Mouse (Mus musculus) gastrocnemius, postnatal 10 days (tissue): ENCODE results near the gene Ddah1. TPM values are rescaled to one million over a fixed set of nuclear protein-coding genes. Genes with fewer than 3 reads are reported as not detected.

Experiments
- DNase-seq: peaks from one replicate; pipeline ENCODE4 v3.0.0; 2021; ENCODE audit warnings: mixed read lengths
- total RNA-seq, 2 experiments: library from RNA; stranded (reverse); gene quantifications; 2 replicates each; pipeline ENCODE4 v1.2.3; 2021

Ddah1 gene
- total RNA-seq, 2 experiments from 2014 or later, result 13.6 to 15.0 TPM

- no peak for DNase-seq
Measured at GRCm38 (mm10) chr3:145816807-145817206, 58.3 kb downstream of the Ddah1 start.

- DNase-seq, result no peak
Measured at GRCm38 (mm10) chr3:145817276-145817675, 58.8 kb downstream of the Ddah1 start.

- no peak for DNase-seq
Measured at GRCm38 (mm10) chr3:145820439-145820838, 62.0 kb downstream of the Ddah1 start.

- DNase-seq, result no peak
Measured at GRCm38 (mm10) chr3:145820938-145821337, 62.5 kb downstream of the Ddah1 start.

- no peak for DNase-seq
Measured at GRCm38 (mm10) chr3:145822201-145822600, 63.7 kb downstream of the Ddah1 start.

GRCm38 (mm10) chr3:145823661-145824060, 65.2 kb downstream of the Ddah1 start:
- DNase-seq, result no peak

- no peak for DNase-seq
Measured at GRCm38 (mm10) chr3:145825416-145826055, 67.1 kb downstream of the Ddah1 start.

- peak; percentile 23 for DNase-seq
Measured at GRCm38 (mm10) chr3:145827191-145828045, 68.9 kb downstream of the Ddah1 start.

GRCm38 (mm10) chr3:145828906-145829305, 70.4 kb downstream of the Ddah1 start:
- DNase-seq, result no peak

GRCm38 (mm10) chr3:145833948-145834538, 75.6 kb downstream of the Ddah1 start:
- DNase-seq, result no peak

- no peak for DNase-seq
Measured at GRCm38 (mm10) chr3:145838281-145838680, 79.8 kb downstream of the Ddah1 start.

GRCm38 (mm10) chr3:145841961-145842710, 83.7 kb downstream of the Ddah1 start:
- DNase-seq, result no peak

GRCm38 (mm10) chr3:145843836-145844235, 85.4 kb downstream of the Ddah1 start:
- DNase-seq, result peak; percentile 23

GRCm38 (mm10) chr3:145844891-145845290, 86.4 kb downstream of the Ddah1 start:
- no peak for DNase-seq

GRCm38 (mm10) chr3:145846255-145846654, 87.8 kb downstream of the Ddah1 start:
- DNase-seq, result no peak

- DNase-seq, result no peak
Measured at GRCm38 (mm10) chr3:145852041-145852440, 93.6 kb downstream of the Ddah1 start.

- DNase-seq, result no peak
Measured at GRCm38 (mm10) chr3:145852800-145853199, 94.3 kb downstream of the Ddah1 start.

GRCm38 (mm10) chr3:145853713-145854112, 95.2 kb downstream of the Ddah1 start:
- no peak for DNase-seq

GRCm38 (mm10) chr3:145854427-145854826, 96.0 kb downstream of the Ddah1 start:
- DNase-seq, result no peak

GRCm38 (mm10) chr3:145855299-145855698, 96.8 kb downstream of the Ddah1 start:
- no peak for DNase-seq

GRCm38 (mm10) chr3:145858388-145858787, 99.9 kb downstream of the Ddah1 start:
- DNase-seq, result no peak

- no peak for DNase-seq
Measured at GRCm38 (mm10) chr3:145862521-145862920, 104.0 kb downstream of the Ddah1 start.
